Mouse (Mus musculus) T-helper 17 cell (primary cell): ENCODE data around the gene Zfp131.
"Not testable (repeated sequence)": the region's sequence is repeated elsewhere in the genome, so short reads cannot be mapped to it uniquely, and the experiment has no call there.

ENCODE experiments used
- in situ Hi-C, 2 experiments: fragments of 300-600 bp; cut with MboI, MseI; formaldehyde crosslinking; loops; 1 replicate in 1 of 2; 2 replicates in 1 of 2; pipeline ENCODE4 v1.15.1; 2025; ENCODE audit warnings: high pct_unique_total_duplicates in 2 of 2

Gene Zfp131

GRCm38 (mm10) chr13:119790761-119791579 lies at the start of gene Zfp131:
Gene Zfp131, minus strand, starts transcription at chr13:119790889.
- in situ Hi-C loops, result loop anchor here in 1 of 2 experiments (25.0 kb wide), 1 partner anchor 1404 kb away; the partner anchor contains the start of genes B430218F22Rik and Mrps30

DNA sequence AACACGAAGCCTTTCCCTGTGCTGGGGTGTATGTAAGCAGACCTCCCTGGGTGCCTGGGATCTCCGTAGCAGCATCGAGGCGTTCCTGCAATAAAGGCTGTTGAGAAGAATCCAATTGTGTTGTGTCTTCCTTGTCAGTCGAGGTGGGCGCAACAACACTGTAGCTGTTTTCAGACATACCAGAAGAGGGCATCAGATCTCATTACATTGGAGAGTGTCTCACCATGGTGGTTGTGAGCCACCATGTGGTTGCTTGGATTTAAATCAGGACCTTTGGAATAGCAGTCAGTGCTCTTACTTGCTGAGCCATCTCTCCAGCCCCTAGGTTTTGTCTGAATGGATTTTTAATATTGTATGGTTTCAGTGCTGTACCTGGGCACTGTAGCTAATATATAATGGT lies 49.3 kb upstream of the Zfp131 start:
- in situ Hi-C loops, result loop anchor here in 1 of 2 experiments (5.0 kb wide), 1 partner anchor 382 kb away; no protein-coding TSS in a partner anchor

GRCm38 (mm10) chr13:119837719-119838337 lies 47.1 kb upstream of the Zfp131 start:
- in situ Hi-C loops, result loop anchor here in 1 of 2 experiments (5.0 kb wide), 1 partner anchor 384 kb away; no protein-coding TSS in a partner anchor

DNA sequence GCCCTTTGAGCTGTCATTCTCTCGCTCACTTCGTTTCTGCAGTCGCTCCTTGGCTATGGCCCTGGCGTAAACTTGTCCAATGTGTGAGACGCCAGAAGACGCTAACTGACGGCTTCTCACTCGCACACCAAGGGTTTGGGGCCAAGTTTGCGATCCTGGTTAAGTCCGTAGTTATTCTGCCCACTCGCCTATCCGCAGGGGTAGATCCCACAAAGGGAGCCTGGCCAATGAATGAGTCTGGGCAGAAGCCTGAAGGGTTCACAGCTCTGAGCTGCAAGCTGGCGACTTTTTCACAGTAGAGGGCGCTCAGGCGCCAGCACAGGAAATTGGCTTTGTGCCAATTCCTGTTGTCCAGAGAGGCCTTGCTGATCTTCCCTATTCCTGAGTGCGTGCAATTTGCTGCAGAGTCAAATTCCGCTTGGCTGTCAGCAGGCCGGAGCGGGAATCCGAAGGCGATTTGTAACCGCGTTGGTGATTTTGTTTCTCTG lies 45.7 kb upstream of the Zfp131 start:
- in situ Hi-C loops, result loop anchor here in 1 of 2 experiments (5.0 kb wide), 1 partner anchor 386 kb away; no protein-coding TSS in a partner anchor

GRCm38 (mm10) chr13:119835320-119836056 lies 44.8 kb upstream of the Zfp131 start, which contains the start of gene D13Ertd608e:
Gene D13Ertd608e, plus strand, starts transcription at chr13:119836006.
- in situ Hi-C loops, result loop anchor here in 1 of 2 experiments (5.0 kb wide), 1 partner anchor 387 kb away; no protein-coding TSS in a partner anchor

DNA sequence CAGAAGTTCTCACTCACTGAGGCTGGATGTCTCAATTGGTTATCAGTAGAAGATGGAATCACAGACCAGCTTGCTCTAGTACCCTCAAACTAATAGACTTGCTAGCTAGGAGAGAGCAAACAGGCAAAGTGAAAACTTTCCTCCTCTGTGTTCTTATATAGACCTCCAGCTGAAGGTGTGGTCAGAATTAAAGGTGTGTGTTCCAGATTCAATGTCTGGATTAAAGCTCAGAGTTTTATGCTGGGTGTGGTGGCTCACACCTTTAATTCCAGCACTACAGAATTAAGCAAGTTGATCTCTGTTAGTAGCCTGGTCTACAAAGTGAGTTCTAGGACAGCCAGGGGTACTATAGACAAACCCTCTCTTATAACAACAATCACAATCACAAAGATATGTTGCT lies 39.4 kb upstream of the Zfp131 start, which contains the start of gene AF067063:
TSS of gene AF067063 (minus strand) at position 101 of the 400 bp plus-strand sequence.
- in situ Hi-C loops, result not testable (repeated sequence)

DNA sequence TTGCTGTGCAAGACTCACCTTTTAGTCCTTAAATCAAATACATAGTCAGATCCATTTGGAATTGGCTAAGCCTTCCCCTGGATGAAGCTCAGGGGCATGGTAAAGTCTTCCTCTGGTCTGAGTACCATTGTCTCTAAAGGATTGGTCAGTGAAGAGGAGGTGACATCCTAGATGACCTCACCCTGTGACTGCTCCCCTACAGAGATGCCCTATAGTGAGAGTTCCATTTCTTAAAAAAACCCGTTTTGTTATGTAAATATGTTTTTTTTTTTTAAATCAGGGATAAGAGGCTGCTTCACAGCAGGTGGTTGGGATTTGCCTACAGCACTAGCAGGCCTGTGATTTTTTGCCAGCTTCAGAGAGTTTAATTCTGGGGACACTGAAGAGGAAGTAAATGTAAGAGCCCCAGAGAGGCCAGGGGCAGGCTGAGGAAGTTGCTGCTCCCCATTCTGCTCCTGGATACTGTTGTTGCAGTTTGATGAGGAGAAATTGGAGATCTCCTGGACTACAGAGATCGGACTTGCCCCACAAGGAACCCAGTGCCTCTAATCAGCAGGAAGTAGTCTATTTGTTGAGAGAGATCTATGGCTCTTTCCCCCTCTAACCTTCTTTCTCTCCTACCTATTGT lies 27.0 kb upstream of the Zfp131 start:
- in situ Hi-C loops, result loop anchor here in 1 of 2 experiments (10.0 kb wide), 1 partner anchor 247 kb away; no protein-coding TSS in a partner anchor

DNA sequence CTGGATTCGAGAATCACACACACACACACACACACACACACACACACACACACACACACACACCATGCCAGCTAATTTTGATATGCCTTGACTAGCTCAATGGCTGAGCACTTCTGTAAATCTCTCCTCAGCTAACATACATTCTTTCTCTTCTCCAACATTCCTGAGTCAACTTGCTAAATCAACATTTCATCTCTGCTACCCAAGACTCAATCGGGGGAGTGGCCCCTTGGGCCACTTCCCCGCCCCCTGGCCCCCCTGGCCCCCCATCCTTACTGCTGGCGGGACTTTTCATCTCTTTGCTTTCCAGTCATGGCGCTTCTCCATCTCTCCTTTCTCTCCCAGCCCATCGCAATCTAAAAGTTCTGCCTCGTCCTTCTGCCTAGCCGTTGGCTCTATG lies 26.1 kb upstream of the Zfp131 start:
- in situ Hi-C loops, result loop anchor here in 1 of 2 experiments (10.0 kb wide), 1 partner anchor 248 kb away; no protein-coding TSS in a partner anchor

DNA sequence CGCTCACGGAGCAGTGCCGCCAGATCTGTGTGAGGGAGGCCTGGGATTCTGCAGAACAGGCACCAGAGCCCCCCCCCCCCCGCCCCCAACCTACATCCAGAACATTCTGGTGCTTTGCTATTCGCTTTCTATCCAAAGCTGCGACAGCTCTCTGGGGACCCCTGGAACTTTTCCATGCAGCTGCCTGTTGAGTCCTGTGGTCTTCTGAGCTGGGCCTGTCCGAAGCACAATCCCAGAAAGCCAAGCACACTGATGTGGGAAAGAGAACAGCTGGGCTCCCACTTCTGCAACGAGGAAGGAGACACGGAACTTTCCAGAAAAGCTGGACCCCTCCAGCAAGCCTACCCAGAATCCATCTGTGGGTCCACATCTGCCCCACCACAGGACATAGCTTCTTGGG lies 19.3 kb upstream of the Zfp131 start:
- in situ Hi-C loops, result loop anchor here in 1 of 2 experiments (10.0 kb wide), 1 partner anchor 255 kb away; no protein-coding TSS in a partner anchor

GRCm38 (mm10) chr13:119808937-119809336 lies 18.2 kb upstream of the Zfp131 start:
- in situ Hi-C loops, result no loop called here

- in situ Hi-C loops, result loop anchor here in 1 of 2 experiments (25.0 kb wide), 1 partner anchor 1410 kb away; the partner anchor contains the start of genes B430218F22Rik and Mrps30
Observed at GRCm38 (mm10) chr13:119797656-119798055, 7.0 kb upstream of the Zfp131 start.

DNA sequence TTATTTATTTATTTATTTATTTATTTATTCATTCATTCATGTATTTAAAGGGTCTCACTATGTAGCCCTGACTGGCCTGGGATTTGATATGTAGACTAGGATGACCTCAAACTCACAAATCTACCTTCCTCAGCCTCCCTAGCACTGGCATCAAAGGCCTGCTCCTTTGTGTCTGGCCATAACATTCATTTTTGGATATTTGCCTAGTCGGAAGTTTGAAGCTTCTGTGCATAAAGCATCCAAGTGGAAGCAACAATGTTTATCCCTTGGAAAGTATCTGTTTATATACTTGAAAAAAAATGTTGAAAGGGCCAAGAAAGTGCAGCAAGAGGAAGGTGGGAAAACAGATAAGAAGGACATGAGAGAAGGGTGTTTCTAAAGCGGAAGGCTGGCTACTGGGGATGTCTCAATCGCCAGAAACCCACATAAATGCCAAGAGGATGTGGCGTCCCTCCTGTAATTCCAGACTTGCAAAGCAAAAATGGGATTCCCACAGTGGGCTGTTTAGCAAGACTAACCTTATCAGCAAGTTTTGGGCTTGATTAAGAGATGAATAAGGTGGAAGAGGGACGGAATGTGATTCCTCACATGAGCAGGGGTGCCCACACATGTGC lies 2.2 kb upstream of the Zfp131 start:
- in situ Hi-C loops, result loop anchor here in 1 of 2 experiments (25.0 kb wide), 1 partner anchor 1406 kb away; the partner anchor contains the start of genes B430218F22Rik and Mrps30

- in situ Hi-C loops, result loop anchor here in 1 of 2 experiments (25.0 kb wide), 1 partner anchor 1404 kb away; the partner anchor contains the start of genes B430218F22Rik and Mrps30
Observed at GRCm38 (mm10) chr13:119791580-119792135, 969 bp upstream of the Zfp131 start.

GRCm38 (mm10) chr13:119789851-119790717 lies 605 bp downstream of the Zfp131 start:
- in situ Hi-C loops, result loop anchor here in 1 of 2 experiments (5.0 to 25.0 kb wide), 2 partner anchors 98 to 1403 kb away; partner anchors contain the start of genes B430218F22Rik, Hmgcs1 and Mrps30

GRCm38 (mm10) chr13:119783581-119783980 lies 7.1 kb downstream of the Zfp131 start:
- in situ Hi-C loops, result loop anchor here in 1 of 2 experiments (25.0 kb wide), 1 partner anchor 1396 kb away; the partner anchor contains the start of genes B430218F22Rik and Mrps30

DNA sequence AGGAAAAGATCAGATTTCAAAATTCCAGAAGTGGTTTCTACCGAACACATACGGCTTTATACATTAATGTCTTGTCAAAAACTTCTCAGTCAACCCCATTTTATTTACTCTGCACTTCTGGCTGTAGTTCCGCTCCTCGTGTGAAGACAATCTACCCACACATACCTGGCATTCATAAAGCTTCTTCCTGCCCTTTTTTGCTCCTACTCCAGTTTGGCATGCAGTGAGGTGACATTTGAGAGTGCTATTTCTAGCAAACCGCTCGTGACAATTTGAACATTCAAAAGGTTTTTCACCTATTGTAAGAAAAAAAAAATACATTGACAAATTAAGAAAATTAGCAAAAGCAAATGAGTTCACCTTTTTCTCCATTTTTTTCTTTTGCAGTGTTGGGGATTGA lies 22.1 kb downstream of the Zfp131 start:
- in situ Hi-C loops, result loop anchor here in 1 of 2 experiments (5.0 kb wide), 1 partner anchor 301 kb away; no protein-coding TSS in a partner anchor

DNA sequence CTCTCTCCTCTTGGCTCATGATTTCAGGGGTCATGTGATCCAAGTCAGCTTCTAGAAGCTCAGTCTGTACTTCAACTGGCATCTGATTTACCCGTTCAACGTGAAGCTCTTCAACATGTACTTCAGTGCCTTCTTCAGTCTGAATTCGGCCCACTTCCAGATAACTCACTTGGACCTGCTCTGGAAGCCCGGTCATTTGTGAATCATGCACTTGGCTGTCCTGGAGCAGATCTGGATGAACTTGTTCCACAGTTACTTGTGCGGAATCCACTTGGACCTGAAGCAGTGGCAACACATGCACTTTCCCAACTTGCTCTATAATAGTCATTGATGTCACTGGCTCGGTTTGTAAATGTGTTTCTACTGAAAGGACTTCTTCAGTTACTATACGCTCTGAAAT lies 24.2 kb downstream of the Zfp131 start:
- in situ Hi-C loops, result loop anchor here in 1 of 2 experiments (5.0 kb wide), 1 partner anchor 299 kb away; no protein-coding TSS in a partner anchor

- in situ Hi-C loops, result no loop called here
Observed at GRCm38 (mm10) chr13:119756831-119757230, 33.9 kb downstream of the Zfp131 start.
